Mouse (Mus musculus): ENCODE measurements around the gene Coro2a.
"Not testable (repeated sequence)": the region's sequence is repeated elsewhere in the genome, so short reads cannot be mapped to it uniquely, and the experiment has no call there.

Gene Coro2a

GRCm38 (mm10) chr4:46613618-46614017, 11.6 kb upstream of the Coro2a start:
- DNase-seq (ENCODE audit: low spot score), result no peak

GRCm38 (mm10) chr4:46611181-46611580, 9.2 kb upstream of the Coro2a start:
- peak; percentile 96 for DNase-seq (ENCODE audit: low spot score)

- DNase-seq (ENCODE audit: low spot score), result no peak
These were observed 5.6 kb upstream of the Coro2a start for GRCm38 (mm10) chr4:46607601-46608000.

- no peak for DNase-seq (ENCODE audit: low spot score)
These were observed 3.4 kb upstream of the Coro2a start for GRCm38 (mm10) chr4:46605451-46605850.

GRCm38 (mm10) chr4:46602704-46603103, 702 bp upstream of the Coro2a start:
- no peak for DNase-seq (ENCODE audit: low spot score)

GRCm38 (mm10) chr4:46601258-46601843, 651 bp downstream of the Coro2a start:
- no peak for DNase-seq (ENCODE audit: low spot score)

GRCm38 (mm10) chr4:46600473-46601257, 1.3 kb downstream of the Coro2a start:
- no peak for DNase-seq (ENCODE audit: low spot score)

- not testable (repeated sequence) for DNase-seq (ENCODE audit: low spot score)
These were observed 2.4 kb downstream of the Coro2a start for GRCm38 (mm10) chr4:46599609-46600008.

GRCm38 (mm10) chr4:46598981-46599380, 3.0 kb downstream of the Coro2a start:
- DNase-seq (ENCODE audit: low spot score), result no peak

- no peak for DNase-seq (ENCODE audit: low spot score)
These were observed 3.9 kb downstream of the Coro2a start for GRCm38 (mm10) chr4:46598111-46598510.

GRCm38 (mm10) chr4:46597286-46597961, 4.6 kb downstream of the Coro2a start:
- DNase-seq (ENCODE audit: low spot score), result no peak

GRCm38 (mm10) chr4:46596398-46596797, 5.6 kb downstream of the Coro2a start:
- no peak for DNase-seq (ENCODE audit: low spot score)

GRCm38 (mm10) chr4:46594131-46594530, 7.9 kb downstream of the Coro2a start:
- no peak for DNase-seq (ENCODE audit: low spot score)

- no peak for DNase-seq (ENCODE audit: low spot score)
These were observed 8.5 kb downstream of the Coro2a start for GRCm38 (mm10) chr4:46593472-46593871.

GRCm38 (mm10) chr4:46591833-46592520, 10.0 kb downstream of the Coro2a start:
- DNase-seq (ENCODE audit: low spot score), result no peak

- DNase-seq (ENCODE audit: low spot score), result no peak
These were observed 11.2 kb downstream of the Coro2a start for GRCm38 (mm10) chr4:46590810-46591209.

- no peak for DNase-seq (ENCODE audit: low spot score)
These were observed 11.9 kb downstream of the Coro2a start for GRCm38 (mm10) chr4:46589946-46590684.

GRCm38 (mm10) chr4:46589151-46589550, 12.9 kb downstream of the Coro2a start:
- no peak for DNase-seq (ENCODE audit: low spot score)

GRCm38 (mm10) chr4:46586473-46586872, 15.5 kb downstream of the Coro2a start:
- DNase-seq (ENCODE audit: low spot score), result no peak

GRCm38 (mm10) chr4:46585811-46586190, 16.2 kb downstream of the Coro2a start:
- no peak for DNase-seq (ENCODE audit: low spot score)

GRCm38 (mm10) chr4:46585041-46585810, 16.8 kb downstream of the Coro2a start:
- no peak for DNase-seq (ENCODE audit: low spot score)
